Mouse (Mus musculus) heart, embryonic 11.5 days (tissue): ENCODE measurements around the gene Apobec3. TPM values are rescaled to one million over a fixed set of nuclear protein-coding genes. Genes with fewer than 3 reads are reported as not detected.
"Not testable (repeated sequence)": the region's sequence is repeated elsewhere in the genome, so short reads cannot be mapped to it uniquely, and the experiment has no call there.

Source experiments
- ATAC-seq: fragments of 200-750 bp; cut with Nextera tagmentation; replicated peaks from 2 replicates; pipeline ENCODE4 v1.8.0; 2017; ENCODE audit warnings: moderate library complexity; ENCODE audit not compliant: insufficient number of reproducible peaks, low FRiP score, low TSS enrichment
- H3K27ac ChIP-seq: fragments of 300-500 bp; sonication (generic); 2 replicates; pipeline ENCODE4 v1.5.1; 2014; ENCODE audit warnings: mild to moderate bottlenecking, low read depth, low read length
- H3K27me3 ChIP-seq: fragments of 300-500 bp; sonication (generic); 2 replicates; pipeline ENCODE4 v1.6.1; 2014; ENCODE audit warnings: mild to moderate bottlenecking, low read length, mixed read lengths; ENCODE audit not compliant: control insufficient read depth, insufficient read depth
- H3K36me3 ChIP-seq: fragments of 300-500 bp; sonication (generic); 2 replicates; pipeline ENCODE4 v1.6.1; 2014; ENCODE audit warnings: mild to moderate bottlenecking, low read length, moderate library complexity, mixed read lengths; ENCODE audit not compliant: control insufficient read depth, insufficient read depth
- H3K4me1 ChIP-seq: fragments of 300-500 bp; sonication (generic); 2 replicates; pipeline ENCODE4 v1.6.1; 2014; ENCODE audit warnings: low read length; ENCODE audit not compliant: control insufficient read depth, insufficient read depth
- H3K4me2 ChIP-seq: fragments of 300-500 bp; sonication (generic); 2 replicates; pipeline ENCODE4 v1.6.1; 2014; ENCODE audit warnings: mild to moderate bottlenecking, moderate library complexity
- H3K4me3 ChIP-seq: fragments of 300-500 bp; sonication (generic); 2 replicates; pipeline ENCODE4 v1.5.1; 2014; ENCODE audit warnings: low read depth, low read length
- H3K9ac ChIP-seq: fragments of 300-500 bp; sonication (generic); 2 replicates; pipeline ENCODE4 v1.6.1; 2014; ENCODE audit warnings: mild to moderate bottlenecking, low read depth, low read length, moderate library complexity
- H3K9me3 ChIP-seq: fragments of 300-500 bp; sonication (generic); replicated peaks from 2 replicates; pipeline ENCODE4 v1.6.1; 2016; ENCODE audit warnings: low read length; ENCODE audit not compliant: control insufficient read depth
- WGBS: fragments of 180-500 bp; shearing (Covaris S2); extraction: QIAGEN DNeasy Blood & Tissue Kit; methylation state at CpG from one replicate; pipeline ENCODE4 v1.1.7; 2014; ENCODE audit not compliant: insufficient replicate concordance; 5-methylcytosine and 5-hydroxymethylcytosine counted together
- polyA plus RNA-seq: library from polyadenylated mRNA; unstranded; fragments of >200 nt; fragmentation: Nextera tagmentation; extraction: Ambion mirVana; gene quantifications from 2 replicates; pipeline ENCODE4 v1.2.1, GENCODE M21; 2014

Gene Apobec3
- polyA plus RNA-seq, 1 experiment from 2014 or later: 12.0 TPM

DNA sequence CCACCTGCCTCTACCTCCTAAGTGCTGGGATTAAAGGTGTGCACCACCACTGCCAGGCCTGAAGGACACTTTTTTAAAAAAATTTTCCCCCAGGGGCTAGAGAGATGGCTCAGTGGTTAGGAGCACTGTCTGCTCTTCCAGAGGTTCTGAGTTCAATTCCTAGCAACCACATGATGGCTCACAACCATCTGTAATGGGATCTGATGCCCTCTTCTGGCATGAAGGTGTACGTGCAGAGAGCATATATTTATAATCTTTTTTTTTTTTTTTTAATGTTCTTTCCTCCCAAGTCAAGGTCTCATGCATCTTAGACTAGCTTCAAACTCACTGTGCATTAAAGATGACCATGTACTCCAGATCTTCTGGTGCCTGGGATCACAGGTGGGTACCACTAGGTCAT, 19.4 kb downstream of the Apobec3 start:
- H3K9ac ChIP-seq, H3K27me3 ChIP-seq, H3K36me3 ChIP-seq, H3K4me1 ChIP-seq, ATAC-seq, H3K9me3 ChIP-seq, H3K4me3 ChIP-seq, H3K4me2 ChIP-seq, H3K27ac ChIP-seq: not testable (repeated sequence)
- WGBS: 70% methylated on average over 1 of the region's 1 CpGs

DNA sequence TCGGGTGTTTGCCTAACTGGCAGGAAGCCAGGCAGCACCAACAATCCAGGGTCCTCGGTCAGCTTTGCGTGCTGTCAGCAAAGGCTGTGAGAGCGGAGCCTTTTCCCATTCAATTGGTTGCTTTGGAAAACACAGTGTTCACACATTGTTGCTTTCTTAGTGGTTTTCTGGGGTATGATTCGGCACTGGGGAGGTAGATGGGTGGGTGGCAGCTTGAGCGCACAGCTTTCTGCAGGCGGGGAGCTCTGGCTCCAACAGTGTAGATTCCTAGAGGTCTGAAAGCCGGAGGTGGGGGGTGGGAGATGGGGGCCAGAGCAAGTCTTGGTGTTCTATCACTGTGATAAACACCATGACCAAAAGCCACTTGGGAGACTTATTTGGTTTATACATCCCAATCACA, 19.9 kb downstream of the Apobec3 start:
- Histone ChIP-seq H3K9me3 (no peaks in the 10 kb centered on the region), H3K36me3 (no peaks in the 10 kb centered on the region), H3K4me2 (no peak overlapping the region), H3K9ac (no peak overlapping the region), H3K4me3 (no peak overlapping the region), H3K27me3 (peaks cover 7% of the 10 kb centered on the region; the same call in 1 of the 2 replicates), H3K4me1 (no peaks in the 10 kb centered on the region), H3K27ac (no peak overlapping the region)
- 79% methylated on average over 8 of the region's 8 CpGs for WGBS
- no peak for ATAC-seq

DNA sequence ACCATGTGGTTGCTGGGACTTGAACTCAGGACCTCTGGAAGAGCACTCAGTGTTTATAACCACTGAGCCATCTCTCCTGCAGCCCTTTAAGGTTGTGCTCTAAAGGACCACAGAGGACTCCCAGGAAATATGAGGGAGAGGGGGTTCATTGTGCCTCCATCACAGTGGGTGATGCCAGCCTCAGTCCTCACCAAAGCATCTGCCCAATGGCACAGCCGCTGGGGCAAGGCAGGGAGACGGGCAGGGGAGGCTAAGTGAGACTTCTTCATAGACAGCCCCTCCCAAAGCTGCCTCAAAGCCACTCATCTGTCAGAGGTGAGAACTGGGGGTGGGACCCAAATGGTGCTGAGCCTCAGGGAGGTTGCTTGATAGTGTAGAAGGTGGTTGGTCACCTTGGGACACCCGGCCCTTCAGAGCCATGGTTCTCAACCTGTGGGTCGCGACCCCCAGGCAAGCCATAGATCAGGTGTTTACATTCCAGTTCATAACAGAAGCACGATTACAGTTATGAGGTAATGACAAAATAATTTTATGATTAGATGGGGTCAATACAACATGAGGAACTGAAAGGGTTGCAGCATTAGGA, 22.4 kb downstream of the Apobec3 start:
- no peak for ATAC-seq

DNA sequence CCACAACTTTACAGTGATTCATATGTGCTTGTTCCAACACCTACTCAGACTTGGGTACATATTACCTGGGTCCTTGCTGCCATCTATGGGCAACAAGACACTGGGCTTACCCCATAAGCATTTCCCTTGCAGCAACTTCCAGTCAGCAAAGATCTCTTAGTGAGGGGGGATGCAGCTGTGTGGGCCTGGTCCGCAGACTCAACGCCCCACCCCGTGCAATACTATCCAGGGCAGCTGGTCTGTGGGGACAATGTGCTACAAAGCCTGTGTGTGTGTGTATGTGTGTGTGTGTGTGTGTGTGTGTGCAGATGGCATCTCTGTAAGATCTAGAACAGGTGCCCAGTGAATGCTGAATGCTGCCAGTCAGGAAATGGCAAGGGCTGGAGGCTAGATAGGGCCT, 22.9 kb downstream of the Apobec3 start:
- no peaks in the 10 kb centered on the region for H3K36me3 ChIP-seq
- no peaks in the 10 kb centered on the region for H3K27me3 ChIP-seq
- H3K4me2 ChIP-seq: no peak overlapping the region
- 87% methylated on average over 3 of the region's 3 CpGs for WGBS
- H3K9me3 ChIP-seq: no peaks in the 10 kb centered on the region
- H3K4me3 ChIP-seq: no peak overlapping the region
- H3K9ac ChIP-seq: no peak overlapping the region
- H3K27ac ChIP-seq: no peak overlapping the region
- ATAC-seq: no peak
- H3K4me1 ChIP-seq: no peaks in the 10 kb centered on the region

More for the DNA sequence above, 22.4 kb downstream of the Apobec3 start:
- WGBS: 72% methylated on average over 6 of the region's 6 CpGs
- no peaks in the 10 kb centered on the region for H3K9me3 ChIP-seq
- no peak overlapping the region for H3K4me3 ChIP-seq
- H3K4me1 ChIP-seq: no peaks in the 10 kb centered on the region
- no peak overlapping the region for H3K9ac ChIP-seq
- H3K27ac ChIP-seq: no peak overlapping the region
- H3K36me3 ChIP-seq: no peaks in the 10 kb centered on the region
- H3K27me3 ChIP-seq: no peaks in the 10 kb centered on the region
- H3K4me2 ChIP-seq: no peak overlapping the region

DNA sequence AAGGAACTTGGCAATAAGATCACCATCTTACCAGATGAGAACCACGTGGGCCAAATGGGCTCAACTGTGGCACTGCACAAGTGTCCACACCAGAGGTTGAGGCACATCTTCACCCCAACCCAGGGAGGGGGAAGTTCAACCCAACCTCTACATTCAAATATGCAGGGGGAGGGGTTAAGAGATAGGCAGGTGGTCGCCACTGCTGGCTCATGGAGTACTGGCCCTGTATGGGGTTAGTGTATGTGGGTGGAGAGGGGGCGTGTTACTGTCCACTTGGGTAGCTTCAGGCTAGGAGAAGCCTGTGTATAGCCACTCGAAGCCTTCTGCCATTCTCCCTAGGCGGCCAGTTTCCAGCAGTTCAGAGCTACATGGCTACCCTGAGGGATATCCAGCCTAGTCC, 24.7 kb downstream of the Apobec3 start:
- ATAC-seq: no peak
- Histone ChIP-seq H3K4me2 (no peak overlapping the region), H3K27me3 (no peaks in the 10 kb centered on the region), H3K36me3 (no peaks in the 10 kb centered on the region), H3K9ac (no peak overlapping the region), H3K9me3 (no peaks in the 10 kb centered on the region), H3K27ac (no peak overlapping the region), H3K4me1 (no peaks in the 10 kb centered on the region), H3K4me3 (no peak overlapping the region)
- 65% methylated on average over 5 of the region's 5 CpGs for WGBS

DNA sequence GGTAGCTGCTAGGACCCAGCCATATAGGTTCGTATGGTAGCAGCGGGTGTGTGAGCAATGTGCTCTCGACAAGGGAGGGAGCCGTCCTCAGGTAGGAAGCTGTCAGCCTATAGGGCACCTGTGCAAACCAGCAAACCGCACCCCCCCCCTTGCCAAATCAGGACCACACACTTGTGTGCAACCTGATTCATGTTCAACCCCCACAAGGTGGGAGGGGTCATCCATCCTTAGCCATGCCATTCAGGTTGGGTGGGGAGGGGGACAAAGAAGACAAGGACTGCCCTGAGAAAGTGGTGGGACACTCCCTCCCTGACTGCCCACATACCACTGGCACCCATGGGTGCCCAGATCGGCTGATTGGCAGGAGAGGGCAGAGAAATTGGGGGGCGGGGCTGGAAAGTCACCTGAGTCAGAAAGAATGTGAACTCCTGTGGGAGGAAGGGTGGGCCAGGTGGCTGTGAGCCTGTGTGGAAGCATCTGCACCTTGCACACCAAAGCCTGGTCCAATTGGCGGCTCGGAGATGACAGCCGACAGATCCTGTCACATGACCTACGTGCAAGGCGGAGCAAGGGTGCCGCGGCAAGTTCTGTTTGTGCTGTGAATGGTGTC, 25.8 kb downstream of the Apobec3 start:
- no peak overlapping the region for H3K4me2 ChIP-seq
- WGBS: 88% methylated on average over 14 of the region's 14 CpGs
- H3K4me1 ChIP-seq: no peaks in the 10 kb centered on the region
- H3K9ac ChIP-seq: no peak overlapping the region
- no peak overlapping the region for H3K4me3 ChIP-seq
- H3K9me3 ChIP-seq: no peaks in the 10 kb centered on the region
- H3K27me3 ChIP-seq: no peaks in the 10 kb centered on the region
- no peaks in the 10 kb centered on the region for H3K36me3 ChIP-seq
- no peak overlapping the region for H3K27ac ChIP-seq
- no peak for ATAC-seq

DNA sequence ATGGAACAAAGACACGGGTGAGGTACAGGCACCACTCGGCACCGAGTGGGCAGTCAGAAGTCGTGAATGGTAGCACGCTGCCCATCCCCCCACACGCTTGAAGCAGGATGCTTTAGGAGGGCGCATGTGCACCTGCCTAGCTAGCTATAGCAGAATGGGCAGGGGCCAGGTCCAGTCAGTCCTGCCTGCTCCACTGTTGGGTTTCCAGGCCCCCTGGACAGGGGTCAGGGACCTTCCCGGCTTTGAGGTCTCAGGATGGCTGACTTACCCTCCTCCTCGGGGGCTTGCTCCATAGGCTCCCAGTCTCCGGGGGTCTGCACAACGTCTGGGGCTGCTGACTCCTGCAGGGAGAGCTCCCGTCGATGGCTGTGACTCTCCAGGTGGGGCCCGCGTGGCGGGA, 27.0 kb downstream of the Apobec3 start:
- Histone ChIP-seq H3K4me1 (no peaks in the 10 kb centered on the region), H3K36me3 (no peaks in the 10 kb centered on the region), H3K9ac (no peak overlapping the region), H3K27ac (no peak overlapping the region), H3K27me3 (no peaks in the 10 kb centered on the region), H3K4me3 (no peak overlapping the region), H3K9me3 (no peaks in the 10 kb centered on the region), H3K4me2 (no peak overlapping the region)
- no peak for ATAC-seq
- 82% methylated on average over 16 of the region's 16 CpGs for WGBS

DNA sequence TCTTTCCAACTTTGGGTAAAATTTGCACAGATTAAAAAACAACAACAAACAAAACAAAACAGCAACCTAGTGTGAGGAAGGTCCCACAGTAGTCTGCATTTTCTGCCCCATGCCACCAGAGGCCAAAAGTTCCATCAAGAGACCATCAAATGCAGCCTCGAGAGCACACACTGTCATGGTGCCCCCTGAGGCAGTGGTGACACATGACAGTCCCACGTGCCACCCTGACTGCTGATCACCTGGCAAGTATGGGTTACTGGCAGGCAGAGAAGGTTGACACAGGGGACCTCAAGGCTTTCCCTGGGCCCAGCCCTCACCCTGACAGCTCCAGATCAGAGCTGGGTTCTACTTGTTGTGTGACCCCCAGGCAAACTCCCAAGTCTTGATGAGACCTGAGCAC, 28.3 kb downstream of the Apobec3 start:
- no peak for ATAC-seq
- no peaks in the 10 kb centered on the region for H3K9me3 ChIP-seq
- H3K4me1 ChIP-seq: no peaks in the 10 kb centered on the region
- WGBS: 63% methylated on average over 2 of the region's 2 CpGs
- H3K27me3 ChIP-seq: no peaks in the 10 kb centered on the region
- H3K4me3 ChIP-seq: no peak overlapping the region
- no peak overlapping the region for H3K9ac ChIP-seq
- H3K4me2 ChIP-seq: no peak overlapping the region
- H3K36me3 ChIP-seq: no peaks in the 10 kb centered on the region
- no peak overlapping the region for H3K27ac ChIP-seq

DNA sequence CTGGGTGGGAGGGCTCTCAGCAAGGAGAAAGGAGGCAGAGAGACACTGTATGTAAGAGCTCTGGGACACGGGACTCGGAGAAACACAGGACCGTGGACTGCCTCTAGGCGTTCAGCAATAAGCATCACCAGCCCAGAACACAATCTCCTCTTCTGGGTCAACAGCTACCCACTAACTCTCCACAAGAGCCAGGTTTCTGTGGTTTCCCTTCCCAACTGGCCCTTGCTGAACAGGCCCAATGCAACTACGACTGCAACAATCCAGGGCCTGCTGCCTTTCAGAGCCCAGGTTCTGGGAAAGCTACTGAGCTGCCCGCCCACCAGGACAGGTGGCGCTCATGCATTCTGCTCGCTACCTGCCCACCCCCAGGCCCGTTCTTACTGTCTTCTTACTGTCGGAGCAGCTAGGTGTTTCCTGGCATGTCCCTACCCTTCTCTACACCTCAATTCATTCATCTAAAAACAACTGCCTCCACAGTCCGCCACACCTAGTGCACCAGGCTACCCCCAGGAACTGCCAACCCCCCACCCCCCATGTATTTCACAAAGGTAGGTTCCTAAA, 35.5 kb downstream of the Apobec3 start:
- WGBS: 71% methylated on average over 11 of the region's 11 CpGs

More for the DNA sequence above, 35.5 kb downstream of the Apobec3 start:
- Histone ChIP-seq H3K36me3 (no peaks in the 10 kb centered on the region), H3K4me3 (no peak overlapping the region), H3K9me3 (no peaks in the 10 kb centered on the region), H3K9ac (peak overlapping the region; percentile 73; the same call in 1 of the 2 replicates), H3K27ac (no peak overlapping the region), H3K4me2 (peak overlapping the region; percentile 73), H3K27me3 (peaks cover 19% of the 10 kb centered on the region), H3K4me1 (no peaks in the 10 kb centered on the region; the same call in none of the 2 replicates)
- no peak for ATAC-seq
